Mouse (Mus musculus) ES-E14 (cell line): ENCODE results near the gene Mcrip1.

Source experiments
- MAFK ChIP-seq: IDR thresholded peaks from 2 replicates; pipeline ENCODE4 v1.6.1; 2014; ENCODE audit warnings: mild to moderate bottlenecking, low read depth, low read length, inconsistent platforms; ENCODE audit not compliant: insufficient read depth
- ZC3H11A ChIP-seq: IDR thresholded peaks from 2 replicates; pipeline ENCODE4 v1.6.1; 2012; ENCODE audit warnings: low read depth, mild to moderate bottlenecking, inconsistent platforms, low read length, borderline replicate concordance

GRCm38 (mm10) chr11:120574278-120574600, 24.7 kb upstream of the Mcrip1 start:
- TF ChIP-seq MAFK (no peak), ZC3H11A (no peak)
